Mouse (Mus musculus) MEL (cell line): ENCODE results near the gene Slc16a12. TPM values are rescaled to one million over a fixed set of nuclear protein-coding genes. Genes with fewer than 3 reads are reported as not detected.

ENCODE experiments used
- DNase-seq: peaks from one replicate; pipeline ENCODE4 v3.0.0; 2011; ENCODE audit warnings: low read depth, low spot score
- H3K27ac ChIP-seq: 2 replicates; pipeline ENCODE4 v1.5.1; 2012; ENCODE audit warnings: low read depth, mild to moderate bottlenecking, control low read depth, low read length, moderate library complexity; ENCODE audit not compliant: control insufficient read depth
- H3K27me3 ChIP-seq, 2 experiments: fragments of 150-350 bp in 1 of 2; sonication (generic) in 1 of 2; 2 replicates each; pipeline ENCODE4 v1.6.1; 2012; ENCODE audit warnings: low read length in 2 of 2, mild to moderate bottlenecking in 2 of 2, improper control_type of control experiment in 1 of 2, moderate library complexity in 1 of 2; ENCODE audit not compliant: insufficient read depth in 2 of 2, control insufficient read depth in 1 of 2
- H3K36me3 ChIP-seq, 2 experiments: 2 replicates each; pipeline ENCODE4 v1.6.1; 2012 to 2014; ENCODE audit warnings: low read length in 2 of 2, improper control_type of control experiment in 1 of 2, inconsistent platforms in 1 of 2, mild to moderate bottlenecking in 1 of 2; ENCODE audit not compliant: insufficient read depth in 2 of 2, control insufficient read depth in 1 of 2
- H3K4me1 ChIP-seq, 2 experiments: fragments of 150-350 bp in 1 of 2; sonication (generic) in 1 of 2; 2 replicates each; pipeline ENCODE4 v1.6.1; 2012; ENCODE audit warnings: low read length in 2 of 2, improper control_type of control experiment in 1 of 2, mild to moderate bottlenecking in 1 of 2; ENCODE audit not compliant: insufficient read depth in 2 of 2, control insufficient read depth in 1 of 2
- H3K4me3 ChIP-seq, 2 experiments: fragments of 150-350 bp in 1 of 2; sonication (generic) in 1 of 2; 2 replicates each; pipeline ENCODE4 v1.5.1; 2012; ENCODE audit warnings: low read depth in 2 of 2, low read length in 2 of 2, mild to moderate bottlenecking in 2 of 2, moderate library complexity in 2 of 2, control low read depth in 1 of 2, improper control_type of control experiment in 1 of 2; ENCODE audit not compliant: control insufficient read depth in 1 of 2, insufficient read depth in 1 of 2
- H3K79me2 ChIP-seq: 2 replicates; pipeline ENCODE4 v1.6.1; 2012; ENCODE audit warnings: mild to moderate bottlenecking, low read length, moderate library complexity; ENCODE audit not compliant: control insufficient read depth, poor library complexity, insufficient read depth
- H3K9ac ChIP-seq: 2 replicates; pipeline ENCODE4 v1.6.1; 2012; ENCODE audit warnings: low read depth, mild to moderate bottlenecking, control low read depth, low read length, moderate library complexity; ENCODE audit not compliant: control insufficient read depth, poor library complexity, severe bottlenecking
- H3K9me3 ChIP-seq: fragments of 150-350 bp; sonication (generic); replicated peaks from 2 replicates; pipeline ENCODE4 v1.6.1; 2012; ENCODE audit warnings: mild to moderate bottlenecking, low read length, improper control_type of control experiment, moderate library complexity; ENCODE audit not compliant: insufficient read depth
- CHD2 ChIP-seq: IDR thresholded peaks from 2 replicates; pipeline ENCODE4 v1.6.1; 2011; ENCODE audit warnings: low read length, improper control_type of control experiment
- CTCF ChIP-seq, 3 experiments: IDR thresholded peaks in 2 of 3; conservative IDR thresholded peaks in 1 of 3; 2 replicates each; pipeline ENCODE4 v1.5.1; 2011 to 2012; ENCODE audit warnings: low read length in 3 of 3, low read depth in 2 of 3, mild to moderate bottlenecking in 2 of 3, improper control_type of control experiment in 1 of 3, inconsistent platforms in 1 of 3, mixed read lengths in 1 of 3, moderate library complexity in 1 of 3; ENCODE audit not compliant: control insufficient read depth in 1 of 3, insufficient read depth in 1 of 3, poor library complexity in 1 of 3, severe bottlenecking in 1 of 3
- E2F4 ChIP-seq: IDR thresholded peaks from 2 replicates; pipeline ENCODE4 v1.6.1; 2011; ENCODE audit warnings: low read depth, low read length, improper control_type of control experiment, borderline replicate concordance
- ETS1 ChIP-seq: IDR thresholded peaks from 2 replicates; pipeline ENCODE4 v1.6.1; 2012; ENCODE audit warnings: low read depth, mild to moderate bottlenecking, inconsistent platforms, low read length, improper control_type of control experiment, moderate library complexity
- GABPA ChIP-seq: IDR thresholded peaks from 2 replicates; pipeline ENCODE4 v1.6.1; 2012; ENCODE audit warnings: low read depth, mild to moderate bottlenecking, inconsistent platforms, low read length, improper control_type of control experiment, moderate library complexity
- HCFC1 ChIP-seq: IDR thresholded peaks from 2 replicates; pipeline ENCODE4 v1.6.1; 2012; ENCODE audit warnings: low read depth, mild to moderate bottlenecking, inconsistent platforms, low read length, improper control_type of control experiment, moderate library complexity
- JUND ChIP-seq: IDR thresholded peaks from 2 replicates; pipeline ENCODE4 v1.6.1; 2011; ENCODE audit warnings: low read depth, mild to moderate bottlenecking, improper control_type of control experiment, low read length
- KAT2A ChIP-seq: conservative IDR thresholded peaks from 2 replicates; pipeline ENCODE4 v1.6.1; 2012; ENCODE audit warnings: low read depth, low read length, improper control_type of control experiment, inconsistent platforms
- MAFK ChIP-seq: IDR thresholded peaks from 2 replicates; pipeline ENCODE4 v1.6.1; 2011; ENCODE audit warnings: low read depth, mild to moderate bottlenecking, low read length, improper control_type of control experiment, borderline replicate concordance
- MAX ChIP-seq: IDR thresholded peaks from 2 replicates; pipeline ENCODE4 v1.6.1; 2011; ENCODE audit warnings: low read length, improper control_type of control experiment
- MYB ChIP-seq: IDR thresholded peaks from 2 replicates; pipeline ENCODE4 v1.6.1; 2011; ENCODE audit warnings: mild to moderate bottlenecking, low read depth, low read length, improper control_type of control experiment
- MYC ChIP-seq: IDR thresholded peaks from 2 replicates; pipeline ENCODE4 v1.6.1; 2011; ENCODE audit warnings: low read depth, mild to moderate bottlenecking, low read length, improper control_type of control experiment, moderate library complexity
- NRF1 ChIP-seq: IDR thresholded peaks from 2 replicates; pipeline ENCODE4 v1.6.1; 2014; ENCODE audit warnings: low read depth, mild to moderate bottlenecking, inconsistent platforms, low read length, improper control_type of control experiment, moderate library complexity; ENCODE audit not compliant: poor library complexity, insufficient read depth, severe bottlenecking
- POLR2AphosphoS2 ChIP-seq: IDR thresholded peaks from 2 replicates; pipeline ENCODE4 v1.6.1; 2011; ENCODE audit warnings: low read length, improper control_type of control experiment
- POLR2AphosphoS5 ChIP-seq: IDR thresholded peaks from 2 replicates; pipeline ENCODE4 v1.6.1; 2012; ENCODE audit warnings: low read depth, borderline replicate concordance, mild to moderate bottlenecking, inconsistent platforms, low read length, moderate library complexity, mixed read lengths
- RCOR1 ChIP-seq: IDR thresholded peaks from 2 replicates; pipeline ENCODE4 v1.6.1; 2012; ENCODE audit warnings: low read depth, mild to moderate bottlenecking, inconsistent platforms, low read length, improper control_type of control experiment
- SIN3A ChIP-seq: IDR thresholded peaks from 2 replicates; pipeline ENCODE4 v1.6.1; 2012; ENCODE audit warnings: low read length, improper control_type of control experiment, inconsistent platforms
- SMC3 ChIP-seq: IDR thresholded peaks from 2 replicates; pipeline ENCODE4 v1.6.1; 2011; ENCODE audit warnings: low read depth, low read length, improper control_type of control experiment
- TAL1 ChIP-seq: IDR thresholded peaks from 2 replicates; pipeline ENCODE4 v1.6.1; 2012; ENCODE audit warnings: mild to moderate bottlenecking, inconsistent platforms, low read length, moderate library complexity, mixed read lengths
- TBP ChIP-seq: IDR thresholded peaks from 2 replicates; pipeline ENCODE4 v1.8.0; 2011; ENCODE audit warnings: low read depth, low read length, improper control_type of control experiment
- TCF12 ChIP-seq: IDR thresholded peaks from 2 replicates; pipeline ENCODE4 v1.6.1; 2014; ENCODE audit warnings: low read depth, mild to moderate bottlenecking, inconsistent platforms, low read length, improper control_type of control experiment, moderate library complexity
- UBTF ChIP-seq: IDR thresholded peaks from 2 replicates; pipeline ENCODE4 v1.6.1; 2012; ENCODE audit warnings: low read depth, mild to moderate bottlenecking, inconsistent platforms, low read length, improper control_type of control experiment, moderate library complexity, borderline replicate concordance; ENCODE audit not compliant: insufficient read depth
- ZMIZ1 ChIP-seq: IDR thresholded peaks from 2 replicates; pipeline ENCODE4 v1.6.1; 2012; ENCODE audit warnings: low read depth, mild to moderate bottlenecking, inconsistent platforms, low read length, improper control_type of control experiment, moderate library complexity
- ZNF384 ChIP-seq: IDR thresholded peaks from 2 replicates; pipeline ENCODE4 v1.6.1; 2012; ENCODE audit warnings: low read depth, mild to moderate bottlenecking, inconsistent platforms, low read length, improper control_type of control experiment
- polyA plus RNA-seq, 2 experiments: library from polyadenylated mRNA; stranded (reverse) in 1 of 2; unstranded in 1 of 2; fragments of >175 nt in 1 of 2; fragments of >200 nt in 1 of 2; gene quantifications; 2 replicates each; pipeline versions ENCODE4 v1.2.1 to v1.2.4; 2012; ENCODE audit warnings: low replicate concordance in 2 of 2, low read depth in 1 of 2; ENCODE audit not compliant: insufficient read length in 2 of 2, insufficient read depth in 1 of 2, missing spikeins in 1 of 2
- total RNA-seq: library from RNA; depleted of rRNA; stranded (reverse); fragments of 300-350 nt; gene quantifications from 2 replicates; pipeline ENCODE4 v1.2.3, GENCODE M21; 2012

The Slc16a12 gene
- total and polyA plus RNA-seq, 3 experiments, result 0.06 TPM; not detected in 2

- H3K9me3 ChIP-seq, result no peaks in the 10 kb centered on the region
- no peak overlapping the region for H3K27ac ChIP-seq
- H3K4me3 ChIP-seq, result no peak overlapping the region
- no peak overlapping the region for H3K9ac ChIP-seq
- no peaks in the 10 kb centered on the region for H3K79me2 ChIP-seq
- peaks cover 0 to 1% of the 10 kb centered on the region in 2 experiments; a peak in 2 of 4 replicates for H3K27me3 ChIP-seq
- H3K36me3 ChIP-seq, result no peaks in the 10 kb centered on the region
- no peak for TF ChIP-seq TCF12
- TF ChIP-seq ETS1, result no peak
- TF ChIP-seq ZNF384, result no peak
- TF ChIP-seq NRF1, result no peak
- no peak for TF ChIP-seq MYC
- TF ChIP-seq POLR2AphosphoS5, result no peak
- no peak for TF ChIP-seq MYB
- no peak for TF ChIP-seq ZMIZ1
- no peak for TF ChIP-seq RCOR1
- TF ChIP-seq MAX, result no peak
- H3K4me1 ChIP-seq, result no peaks in the 10 kb centered on the region
- DNase-seq, result no peak
These were observed 8.6 kb upstream of the Slc16a12 start for GRCm38 (mm10) chr19:34755680-34756079.

DNA sequence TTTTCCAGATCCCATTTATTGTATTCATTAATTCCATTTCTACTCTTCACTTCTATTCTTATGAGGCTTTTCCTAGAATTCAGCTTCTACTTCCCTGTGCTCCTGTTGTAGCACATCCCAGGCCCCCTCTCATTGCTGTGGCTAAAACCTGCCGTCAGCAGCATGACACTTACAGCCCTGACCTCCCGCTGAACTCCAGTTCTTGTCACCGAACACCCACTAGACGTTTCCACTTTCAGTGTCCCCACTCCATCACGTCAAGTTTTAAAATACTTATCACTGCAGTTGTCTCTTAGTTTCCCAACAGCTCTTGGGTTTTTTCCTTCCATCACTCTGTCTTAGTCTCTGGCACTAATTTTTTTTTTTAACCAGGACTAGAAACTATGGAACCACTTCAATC lies 6.2 kb upstream of the Slc16a12 start:
- DNase-seq, result no peak
- Histone ChIP-seq H3K9me3 (no peaks in the 10 kb centered on the region), H3K9ac (no peak overlapping the region), H3K27ac (no peak overlapping the region), H3K27me3 (no peaks in the 10 kb centered on the region), H3K4me3 (no peak overlapping the region), H3K4me1 (no peaks in the 10 kb centered on the region), H3K36me3 (no peaks in the 10 kb centered on the region), H3K79me2 (no peaks in the 10 kb centered on the region)
- TF ChIP-seq SMC3 (no peak), MAFK (no peak), POLR2AphosphoS2 (no peak), UBTF (no peak), E2F4 (no peak), GABPA (no peak), CHD2 (no peak), JUND (no peak), KAT2A (no peak), TAL1 (no peak), ZMIZ1 (no peak), SIN3A (no peak), TBP (no peak), CTCF (IDR thresholded peaks at IDR 0.05 in 2 of 3, conservative IDR thresholded peaks at IDR 0.05 in 1 of 3; ENCODE audit: control insufficient read depth in 1 of 3, insufficient read depth in 1 of 3, low read depth in 2 of 3, low read length in 3 of 3, poor library complexity in 1 of 3, severe bottlenecking in 1 of 3) (no peak), MYC (no peak), ETS1 (no peak), RCOR1 (no peak), HCFC1 (no peak)
